Mouse (Mus musculus) frontal cortex, adult 2 months (tissue): ENCODE data around the gene Pip. TPM values are rescaled to one million over a fixed set of nuclear protein-coding genes. Genes with fewer than 3 reads are reported as not detected.

Experiments used
- DNase-seq, 2 experiments: peaks; one replicate each; pipeline ENCODE4 v3.0.0; 2022; ENCODE audit warnings: low spot score in 1 of 2; ENCODE audit errors: extremely low spot score in 1 of 2
- polyA plus RNA-seq: library from polyadenylated mRNA; depleted of rRNA; stranded (reverse); fragments of >200 nt; gene quantifications from 2 replicates; pipeline ENCODE4 v1.2.3, GENCODE M21; 2012; rRNA removed

Gene Pip
- polyA plus RNA-seq, result not detected in 2 replicates

DNA sequence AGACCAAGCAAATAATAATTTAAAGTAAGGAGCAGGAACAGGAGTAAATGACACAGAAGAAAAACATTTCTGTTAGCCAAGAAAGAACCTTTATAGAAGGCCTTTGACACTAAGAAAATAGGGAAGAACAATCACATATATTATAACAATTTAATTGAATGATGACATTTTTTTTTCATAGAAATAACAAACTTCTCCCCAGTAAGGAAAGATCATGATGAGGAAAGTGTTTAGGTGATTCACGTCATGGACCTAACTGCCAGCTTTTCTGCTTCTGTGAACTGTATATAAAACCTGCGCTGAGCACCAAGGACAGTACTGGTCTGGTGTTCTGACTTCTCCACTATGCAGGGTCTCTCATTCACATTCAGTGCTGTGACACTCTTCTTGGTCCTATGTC lies at the start of gene Pip:
Gene Pip, plus strand, starts transcription at position 301 of the 400 bp plus-strand sequence.
- no peak for DNase-seq

DNA sequence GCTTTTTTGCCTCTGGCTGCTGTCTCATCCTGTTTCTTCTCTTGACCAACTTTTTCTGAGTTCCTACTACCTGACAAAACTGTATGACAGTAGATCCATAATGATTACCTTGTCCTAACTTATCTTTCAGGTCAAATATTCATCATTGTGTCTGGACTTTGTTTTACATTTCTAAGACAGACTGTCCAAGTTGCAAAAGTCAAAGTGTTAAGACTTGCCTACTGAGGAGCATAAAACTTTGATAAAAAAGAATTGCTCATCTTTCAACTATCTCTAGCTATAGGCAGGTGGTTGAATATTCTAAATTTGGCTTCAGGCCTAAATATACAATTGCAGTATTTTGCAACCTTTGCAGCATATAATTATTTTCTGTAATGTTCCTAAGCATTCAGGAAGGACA lies 23.2 kb upstream of the Pip start:
- DNase-seq, result no peak

DNA sequence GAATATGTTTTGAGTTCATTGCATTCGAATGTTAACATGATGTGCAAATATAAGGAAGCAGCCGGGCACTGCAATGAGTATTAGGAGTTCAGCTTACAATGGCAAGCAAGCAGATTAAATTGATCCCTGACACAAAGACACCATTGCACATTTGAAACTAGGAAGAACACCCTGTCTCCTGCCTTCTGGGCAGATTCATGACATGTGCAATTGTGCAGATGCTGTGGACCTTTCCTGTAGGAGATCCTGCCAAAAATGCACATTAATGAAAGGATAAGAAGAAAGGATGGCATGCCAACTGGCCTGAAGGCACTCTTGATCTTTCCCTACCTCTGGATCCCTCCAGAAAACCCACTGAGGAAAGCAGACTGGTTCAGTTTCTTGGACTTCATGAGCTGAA lies 17.8 kb upstream of the Pip start:
- DNase-seq, result no peak

GRCm38 (mm10) chr6:41852689-41853088 lies 5.4 kb downstream of the Pip start, which contains the start of gene Sval2:
Gene Sval2 (plus strand): TSS chr6:41852989.
- no peak for DNase-seq

GRCm38 (mm10) chr6:41864038-41864437 lies 16.7 kb downstream of the Pip start:
- DNase-seq, result peak in 1 of 2 experiments; percentile 6

Other genes starting within 250 kb of the Pip start
- 76.3 and 108 TPM in 2 replicates for gene Ephb6, start 242.1 kb upstream of the Pip start, polyA plus RNA-seq
- gene Trpv6, start 211.1 kb upstream of the Pip start, polyA plus RNA-seq, result 0.72 and 0.74 TPM in 2 replicates
- not detected in 2 replicates for gene Trpv5, start 166.8 kb upstream of the Pip start, polyA plus RNA-seq
- gene Llcfc1, start 163.1 kb upstream of the Pip start, polyA plus RNA-seq, result not detected in 2 replicates
- gene Kel, start 143.2 kb upstream of the Pip start, polyA plus RNA-seq, result 0.08 and 0.13 TPM in 2 replicates
- not detected in 2 replicates for gene Olfr459, start 72.4 kb upstream of the Pip start, polyA plus RNA-seq
- not detected in 2 replicates for gene Sval2, start 5.5 kb downstream of the Pip start, polyA plus RNA-seq
- gene Sval1, start 104.1 kb downstream of the Pip start, polyA plus RNA-seq, result not detected in 2 replicates
- gene Sval3, start 120.6 kb downstream of the Pip start, polyA plus RNA-seq, result not detected in 2 replicates
- gene Sva, start 190.9 kb downstream of the Pip start, polyA plus RNA-seq, result not detected in 2 replicates